Mouse (Mus musculus): Measurements from ENCODE around the gene Stx19. TPM values are rescaled to one million over a fixed set of nuclear protein-coding genes. Genes with fewer than 3 reads are reported as not detected.

Stx19 gene
- polyA plus RNA-seq, 1 experiment from 2014 or later, result 0.34 TPM

GRCm38 (mm10) chr16:62813790-62814189 is 686 bp upstream of the Stx19 start:
- H3K4me1 ChIP-seq, result no peaks in the 10 kb centered on the region
- H3K27me3 ChIP-seq (ENCODE audit: low read depth, poor library complexity, severe bottlenecking), result no peaks in the 10 kb centered on the region
- H3K9me3 ChIP-seq (replicated peaks), result no peaks in the 10 kb centered on the region
- DNase-seq (ENCODE audit: low spot score), result no peak
- no peak overlapping the region for H3K4me3 ChIP-seq
- H3K36me3 ChIP-seq, result no peaks in the 10 kb centered on the region
- WGBS, result 88% methylated on average over 5 of the region's 5 CpGs
- H3K27ac ChIP-seq, result no peak overlapping the region

DNA sequence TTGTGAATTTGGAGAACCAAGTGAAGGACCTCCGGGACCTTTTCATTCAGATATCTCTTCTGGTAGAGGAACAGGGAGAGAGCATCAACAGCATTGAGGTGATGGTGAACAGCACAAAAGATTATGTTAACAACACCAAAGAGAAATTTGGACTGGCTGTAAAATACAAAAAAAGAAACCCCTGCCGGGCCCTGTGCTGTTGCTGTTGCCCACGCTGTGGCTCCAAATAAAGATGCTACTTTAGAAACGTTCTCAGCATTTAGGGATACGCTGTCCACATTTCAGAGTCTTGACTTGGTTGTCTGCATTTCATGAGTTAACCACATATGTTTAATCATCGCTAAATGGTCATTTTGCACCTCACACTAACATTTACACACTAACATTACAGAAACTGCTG is 8.0 kb downstream of the Stx19 start:
- H3K27me3 ChIP-seq (ENCODE audit: low read depth, poor library complexity, severe bottlenecking), result no peaks in the 10 kb centered on the region
- H3K4me1 ChIP-seq, result no peaks in the 10 kb centered on the region
- H3K4me3 ChIP-seq, result no peak overlapping the region
- no peak for DNase-seq (ENCODE audit: low spot score)
- 0 out of 2 replicates have a peak, but pooled peaks cover 2% of the 10 kb centered on the region for H3K36me3 ChIP-seq
- no peaks in the 10 kb centered on the region for H3K9me3 ChIP-seq (replicated peaks)
- 93% methylated on average over 6 of the region's 6 CpGs for WGBS
- H3K27ac ChIP-seq, result no peak overlapping the region

DNA sequence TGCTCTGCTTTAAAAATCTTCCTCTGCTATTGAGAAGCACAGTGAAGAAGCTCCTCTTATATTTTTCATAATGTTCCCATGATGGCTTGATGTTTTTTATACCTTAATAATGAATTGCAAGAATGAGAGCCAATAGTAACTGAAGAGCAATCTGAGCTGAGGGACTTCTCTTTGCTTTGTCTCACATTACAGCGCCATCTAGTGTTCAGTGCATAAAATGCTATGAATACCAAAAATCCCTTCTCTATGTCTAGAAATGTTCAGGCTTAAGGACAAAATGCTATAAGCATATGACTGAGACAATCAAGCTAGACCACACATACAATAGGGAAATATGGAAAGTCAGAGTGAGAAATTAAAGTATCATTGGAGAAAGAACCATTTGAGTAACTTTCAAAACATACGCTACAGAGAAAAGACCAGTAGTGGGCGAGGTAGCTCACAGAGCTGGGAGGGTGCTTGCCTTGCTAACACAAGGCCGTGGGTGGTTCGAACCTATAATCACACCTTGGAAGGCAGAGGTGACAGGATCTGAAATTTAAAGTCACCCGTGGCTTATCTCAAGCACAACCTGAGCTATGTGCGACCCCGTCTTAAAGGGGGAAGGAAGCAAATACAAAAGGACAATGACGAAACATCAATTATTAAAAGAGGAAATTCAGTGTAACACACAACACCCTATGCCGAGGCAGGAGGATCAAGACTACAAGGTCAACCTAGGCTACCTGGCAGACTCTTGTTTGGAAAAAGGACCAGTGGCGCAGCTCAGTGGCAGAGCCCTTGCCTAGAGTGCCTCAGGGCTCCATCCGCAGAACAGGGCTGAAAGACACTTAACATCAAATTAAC is 11.9 kb downstream of the Stx19 start:
- Histone ChIP-seq H3K4me3 (no peak overlapping the region), H3K27ac (no peak overlapping the region), H3K9me3 (replicated peaks) (no peaks in the 10 kb centered on the region), H3K4me1 (no peaks in the 10 kb centered on the region), H3K27me3 (ENCODE audit: low read depth, poor library complexity, severe bottlenecking) (no peaks in the 10 kb centered on the region), H3K36me3 (0 out of 2 replicates have a peak, but pooled peaks cover 2% of the 10 kb centered on the region)
- WGBS, result 76% methylated on average over 12 of the region's 12 CpGs
- DNase-seq (ENCODE audit: low spot score), result no peak

DNA sequence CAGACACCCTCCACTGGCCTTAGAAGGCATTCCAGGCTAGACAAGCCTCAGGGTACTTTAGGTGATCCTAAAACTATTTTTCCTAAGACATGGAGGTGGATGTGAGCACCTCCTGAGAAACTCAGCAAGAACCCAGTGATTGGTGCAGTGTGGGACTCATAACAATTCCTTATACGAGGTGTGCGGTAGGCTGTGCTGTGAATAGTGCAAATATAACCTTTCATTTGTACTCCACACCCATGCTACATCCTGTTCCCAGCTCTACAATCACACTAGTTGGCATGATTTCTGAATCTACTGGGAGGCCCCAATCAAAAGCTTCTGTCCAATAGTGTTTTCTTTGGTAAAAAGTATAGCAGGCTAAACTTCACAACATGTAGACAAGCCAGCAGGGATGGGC is 17.6 kb downstream of the Stx19 start:
- no peaks in the 10 kb centered on the region for H3K27me3 ChIP-seq (ENCODE audit: low read depth, poor library complexity, severe bottlenecking)
- H3K4me1 ChIP-seq, result peaks cover 3% of the 10 kb centered on the region; the same call in 1 of the 2 replicates
- no peak overlapping the region for H3K27ac ChIP-seq
- H3K4me3 ChIP-seq, result no peak overlapping the region
- 88% methylated on average over 2 of the region's 2 CpGs for WGBS
- H3K36me3 ChIP-seq, result no peaks in the 10 kb centered on the region
- DNase-seq (ENCODE audit: low spot score), result no peak
- no peaks in the 10 kb centered on the region for H3K9me3 ChIP-seq (replicated peaks)

GRCm38 (mm10) chr16:62832481-62832880 is 18.0 kb downstream of the Stx19 start:
- Histone ChIP-seq H3K9me3 (replicated peaks) (no peaks in the 10 kb centered on the region), H3K27ac (no peak overlapping the region), H3K4me1 (peaks cover 3% of the 10 kb centered on the region; the same call in 1 of the 2 replicates), H3K36me3 (no peaks in the 10 kb centered on the region), H3K4me3 (no peak overlapping the region), H3K27me3 (ENCODE audit: low read depth, poor library complexity, severe bottlenecking) (no peaks in the 10 kb centered on the region)
- DNase-seq (ENCODE audit: low spot score), result peak; percentile 61
- 11% methylated on average over 4 of the region's 4 CpGs for WGBS

- Histone ChIP-seq H3K4me1 (peaks cover 3% of the 10 kb centered on the region; the same call in 1 of the 2 replicates), H3K27ac (no peak overlapping the region), H3K27me3 (ENCODE audit: low read depth, poor library complexity, severe bottlenecking) (no peaks in the 10 kb centered on the region), H3K36me3 (no peaks in the 10 kb centered on the region), H3K4me3 (no peak overlapping the region), H3K9me3 (replicated peaks) (no peaks in the 10 kb centered on the region)
- DNase-seq (ENCODE audit: low spot score), result no peak
- 75% methylated on average over 3 of the region's 3 CpGs for WGBS
Observed at GRCm38 (mm10) chr16:62834016-62834735, 19.7 kb downstream of the Stx19 start.

DNA sequence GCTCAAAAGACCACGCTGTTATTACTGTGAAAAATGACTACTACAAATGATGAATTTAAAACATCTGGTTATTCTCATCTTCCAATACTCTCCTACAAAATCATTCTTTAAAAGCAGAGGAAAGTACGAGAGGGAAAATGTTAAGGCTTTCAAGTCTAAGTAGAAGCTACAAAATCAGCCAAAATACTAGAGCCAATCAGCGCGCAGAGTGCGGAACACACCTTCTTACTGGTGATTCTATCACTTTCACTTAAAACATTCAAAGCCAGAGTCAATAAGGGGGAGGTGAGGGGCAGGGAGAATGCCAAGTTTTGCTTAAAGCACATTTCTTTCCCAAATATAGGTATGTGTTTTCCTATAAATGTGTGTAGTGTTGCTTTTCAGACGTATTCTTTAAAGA is 30.9 kb downstream of the Stx19 start:
- 89% methylated on average over 6 of the region's 6 CpGs for WGBS
- H3K36me3 ChIP-seq, result no peaks in the 10 kb centered on the region
- H3K9me3 ChIP-seq (replicated peaks), result no peaks in the 10 kb centered on the region
- no peak overlapping the region for H3K27ac ChIP-seq
- peaks cover 17% of the 10 kb centered on the region; the same call in 1 of the 2 replicates for H3K4me1 ChIP-seq
- no peak overlapping the region for H3K4me3 ChIP-seq
- no peaks in the 10 kb centered on the region for H3K27me3 ChIP-seq (ENCODE audit: low read depth, poor library complexity, severe bottlenecking)
- no peak for DNase-seq (ENCODE audit: low spot score)

DNA sequence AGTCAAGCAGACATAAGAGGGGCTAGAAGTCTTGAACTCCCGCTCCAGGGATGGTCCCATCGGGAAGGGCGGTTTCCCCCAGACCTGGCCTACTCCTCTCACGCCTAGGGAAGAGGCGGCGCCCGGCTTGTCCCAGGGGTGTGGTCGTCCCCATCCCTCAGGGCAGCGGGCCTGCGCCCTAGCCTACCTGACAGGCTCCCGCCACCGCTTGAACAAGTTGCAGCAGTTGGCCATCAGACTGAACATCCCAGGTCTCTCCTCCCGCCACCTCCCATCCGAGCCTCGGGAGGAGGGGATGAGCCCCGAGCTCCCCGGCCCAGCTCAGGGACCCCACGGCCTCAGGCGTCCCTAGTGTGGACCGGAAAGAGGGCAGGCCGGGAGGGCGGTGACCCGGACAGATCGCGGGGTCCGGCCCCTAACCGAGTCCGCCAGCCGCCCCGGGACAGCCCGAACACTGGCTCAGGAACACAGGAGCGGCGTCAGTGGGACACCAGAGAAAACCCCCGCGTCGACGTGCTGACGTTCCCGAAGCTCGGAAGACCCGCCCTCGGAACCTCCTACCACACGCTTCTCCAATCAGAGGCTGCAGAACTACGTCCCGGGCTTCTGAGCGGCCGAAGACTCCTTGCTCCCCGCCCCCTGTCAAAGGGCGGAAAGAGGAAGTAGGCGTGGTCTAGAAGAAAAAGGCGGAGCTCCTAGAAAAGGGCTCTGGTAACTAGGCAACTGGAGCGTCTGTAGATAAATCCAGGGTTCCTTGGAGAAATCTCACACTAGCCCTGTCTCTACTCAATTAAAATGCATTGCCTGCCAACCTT is 32.2 kb downstream of the Stx19 start, which contains the start of gene Arl13b:
Gene Arl13b, minus strand, starts transcription at position 543 of the 815 bp plus-strand sequence.
- peak within 1 kb of the TSS; percentile 90 for H3K4me3 ChIP-seq
- peak within 1 kb of the TSS; percentile 88 for H3K27ac ChIP-seq
- no peaks in the 10 kb centered on the region for H3K36me3 ChIP-seq
- no peaks in the 10 kb centered on the region for H3K27me3 ChIP-seq (ENCODE audit: low read depth, poor library complexity, severe bottlenecking)
- H3K4me1 ChIP-seq, result peaks cover 17% of the 10 kb centered on the region; the same call in 1 of the 2 replicates
- peak; percentile 90 for DNase-seq (ENCODE audit: low spot score)
- WGBS, result under 1% methylated on average over 52 of the region's 52 CpGs
- H3K9me3 ChIP-seq (replicated peaks), result no peaks in the 10 kb centered on the region

- Histone ChIP-seq H3K27me3 (ENCODE audit: low read depth, poor library complexity, severe bottlenecking) (no peaks in the 10 kb centered on the region), H3K4me3 (no peak overlapping the region), H3K9me3 (replicated peaks) (no peaks in the 10 kb centered on the region), H3K27ac (no peak overlapping the region), H3K36me3 (no peaks in the 10 kb centered on the region), H3K4me1 (peaks cover 11% of the 10 kb centered on the region)
- WGBS, result 85% methylated on average over 3 of the region's 3 CpGs
- DNase-seq (ENCODE audit: low spot score), result no peak
Observed at GRCm38 (mm10) chr16:62852464-62853252, 38.2 kb downstream of the Stx19 start.

GRCm38 (mm10) chr16:62853611-62854126 is 39.2 kb downstream of the Stx19 start:
- H3K27ac ChIP-seq, result peak overlapping the region; percentile 90
- WGBS, result 18% methylated on average over 3 of the region's 3 CpGs
- peak overlapping the region; percentile 66 for H3K4me3 ChIP-seq
- no peaks in the 10 kb centered on the region for H3K27me3 ChIP-seq (ENCODE audit: low read depth, poor library complexity, severe bottlenecking)
- no peak for DNase-seq (ENCODE audit: low spot score)
- H3K4me1 ChIP-seq, result peaks cover 11% of the 10 kb centered on the region
- no peaks in the 10 kb centered on the region for H3K9me3 ChIP-seq (replicated peaks)
- no peaks in the 10 kb centered on the region for H3K36me3 ChIP-seq

GRCm38 (mm10) chr16:62854191-62855068 is 40.0 kb downstream of the Stx19 start, which contains the start of gene Pros1:
Gene Pros1, plus strand, starts transcription at chr16:62854307.
- no peaks in the 10 kb centered on the region for H3K36me3 ChIP-seq
- peaks cover 11% of the 10 kb centered on the region for H3K4me1 ChIP-seq
- H3K27me3 ChIP-seq (ENCODE audit: low read depth, poor library complexity, severe bottlenecking), result no peaks in the 10 kb centered on the region
- peak within 1 kb of the TSS; percentile 90 for H3K27ac ChIP-seq
- H3K4me3 ChIP-seq, result peak within 1 kb of the TSS; percentile 66
- 6% methylated on average over 40 of the region's 42 CpGs for WGBS
- H3K9me3 ChIP-seq (replicated peaks), result no peaks in the 10 kb centered on the region
- DNase-seq (ENCODE audit: low spot score), result peak; percentile 84

Measured in limb, embryonic 10.5 days (tissue).